Mouse (Mus musculus) brown adipose tissue, adult 24 weeks (tissue): Measurements from ENCODE around the gene Tnnc2. TPM values are rescaled to one million over a fixed set of nuclear protein-coding genes. Genes with fewer than 3 reads are reported as not detected.

ENCODE experiments used
- H3K27ac ChIP-seq: fragments of 200-500 bp; replicated peaks from 2 replicates; pipeline ENCODE4 v1.5.1; 2012; ENCODE audit warnings: low read depth, mild to moderate bottlenecking, low read length
- H3K4me1 ChIP-seq: fragments of 200-500 bp; 2 replicates; pipeline ENCODE4 v1.6.1; 2012; ENCODE audit warnings: low read length, mixed read lengths; ENCODE audit not compliant: control insufficient read depth, insufficient read depth, insufficient read length
- H3K4me3 ChIP-seq: fragments of 200-500 bp; 2 replicates; pipeline ENCODE4 v1.5.1; 2012; ENCODE audit warnings: low read depth, mild to moderate bottlenecking, low read length, moderate library complexity; ENCODE audit not compliant: insufficient read depth
- polyA plus RNA-seq: library from polyadenylated mRNA; stranded (reverse); fragments of >200 nt; gene quantifications from 2 replicates; pipeline ENCODE4 v1.2.4, GENCODE M21; 2012; ENCODE audit not compliant: missing spikeins, insufficient read depth, insufficient read length

Gene Tnnc2
- 204 and 410 TPM in 2 replicates for polyA plus RNA-seq

- H3K4me1 ChIP-seq: peaks cover 5% of the 10 kb centered on the region
- no peak within 1 kb of the TSS for H3K4me3 ChIP-seq
- no peak within 1 kb of the TSS for H3K27ac ChIP-seq
Measured at GRCm38 (mm10) chr2:164779481-164780086, at the start of gene Tnnc2. TSS of gene Tnnc2 (minus strand) at chr2:164779967.

DNA sequence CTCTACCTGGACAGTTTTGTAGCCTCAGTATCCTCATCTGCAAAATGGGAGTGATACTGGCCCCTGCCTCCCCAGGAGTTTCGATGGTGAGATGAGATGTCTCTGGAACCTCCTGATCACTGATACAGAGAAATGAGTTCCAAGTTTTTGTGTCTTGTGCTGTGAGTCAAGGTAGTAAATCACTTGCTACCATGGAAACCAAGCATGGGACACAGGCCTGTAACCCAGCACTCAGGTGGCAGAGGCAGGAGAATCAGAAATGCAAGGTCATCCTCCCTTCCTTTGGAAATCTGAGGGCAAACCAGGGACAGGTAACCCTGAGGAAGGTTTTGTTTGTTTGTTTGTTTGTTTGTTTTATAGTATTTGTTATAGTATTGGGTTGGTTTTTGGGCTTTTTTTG, 49.3 kb upstream of the Tnnc2 start:
- Histone ChIP-seq H3K27ac (no peak overlapping the region), H3K4me1 (peaks cover under 1% of the 10 kb centered on the region; the same call in 1 of the 2 replicates)

GRCm38 (mm10) chr2:164828437-164828836, 48.7 kb upstream of the Tnnc2 start, which contains the start of gene Spata25:
TSS of gene Spata25 (minus strand) at chr2:164828537.
- H3K27ac ChIP-seq: no peak within 1 kb of the TSS
- no peaks in the 10 kb centered on the region for H3K4me1 ChIP-seq
- no peak within 1 kb of the TSS for H3K4me3 ChIP-seq

More for the DNA sequence above, 49.3 kb upstream of the Tnnc2 start:
- H3K4me3 ChIP-seq: no peak overlapping the region

- Histone ChIP-seq H3K27ac (no peak overlapping the region), H3K4me1 (no peaks in the 10 kb centered on the region), H3K4me3 (no peak overlapping the region)
Measured at GRCm38 (mm10) chr2:164827146-164827850, 47.5 kb upstream of the Tnnc2 start.

GRCm38 (mm10) chr2:164825521-164825920, 45.8 kb upstream of the Tnnc2 start:
- no peak overlapping the region for H3K27ac ChIP-seq

GRCm38 (mm10) chr2:164823969-164824368, 44.2 kb upstream of the Tnnc2 start:
- Histone ChIP-seq H3K4me1 (no peaks in the 10 kb centered on the region), H3K4me3 (no peak overlapping the region), H3K27ac (no peak overlapping the region)

More at GRCm38 (mm10) chr2:164825521-164825920, 45.8 kb upstream of the Tnnc2 start:
- Histone ChIP-seq H3K4me3 (no peak overlapping the region), H3K4me1 (no peaks in the 10 kb centered on the region)

DNA sequence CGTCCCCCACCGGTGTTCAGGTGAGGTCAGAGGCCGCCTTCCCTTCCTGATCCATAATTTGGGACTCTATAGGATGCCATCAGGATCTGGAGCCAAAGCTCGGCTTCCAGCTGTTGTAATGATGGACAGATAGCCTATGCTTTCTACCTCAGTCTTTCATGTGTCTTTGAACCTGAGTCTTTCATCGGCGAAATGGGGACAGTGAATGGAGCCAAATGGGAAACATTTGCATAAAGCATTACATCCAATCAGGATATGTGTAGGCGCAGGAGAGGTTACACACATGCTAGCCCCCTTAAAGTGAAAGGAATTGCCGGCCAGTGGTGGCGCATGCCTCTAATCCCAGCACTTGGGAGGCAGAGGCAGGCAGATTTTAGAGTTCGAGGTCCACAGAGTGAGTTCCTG, 43.4 kb upstream of the Tnnc2 start:
- Histone ChIP-seq H3K27ac (peak overlapping the region; percentile 62), H3K4me3 (peak overlapping the region; percentile 79), H3K4me1 (no peaks in the 10 kb centered on the region)

- Histone ChIP-seq H3K4me3 (peak within 1 kb of the TSS; percentile 79), H3K27ac (peak within 1 kb of the TSS; percentile 62), H3K4me1 (no peaks in the 10 kb centered on the region)
Measured at GRCm38 (mm10) chr2:164822636-164823165, 42.9 kb upstream of the Tnnc2 start, which contains the start of gene Zswim1. TSS of gene Zswim1 (plus strand) at chr2:164822686.

DNA sequence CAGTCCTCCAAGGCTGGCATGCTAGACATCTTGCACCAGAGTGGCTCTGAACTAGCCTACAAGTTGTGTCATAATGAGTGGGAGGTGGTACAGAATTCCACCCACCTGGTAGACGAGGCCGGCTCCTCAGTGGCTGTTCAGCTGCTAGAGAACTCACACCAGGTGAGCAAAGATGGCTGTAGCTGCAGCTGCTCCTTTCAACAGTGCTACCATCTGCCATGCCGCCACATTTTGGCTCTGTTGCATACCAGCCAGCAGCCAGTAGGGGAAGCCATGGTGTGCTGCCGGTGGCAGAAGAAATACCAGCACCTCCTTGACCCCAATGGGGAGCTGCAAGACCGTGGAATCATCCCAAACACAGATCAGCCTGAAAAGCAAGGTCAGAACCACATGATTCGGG, 41.3 kb upstream of the Tnnc2 start:
- H3K4me3 ChIP-seq: no peak overlapping the region
- H3K4me1 ChIP-seq: no peaks in the 10 kb centered on the region
- H3K27ac ChIP-seq: no peak overlapping the region

DNA sequence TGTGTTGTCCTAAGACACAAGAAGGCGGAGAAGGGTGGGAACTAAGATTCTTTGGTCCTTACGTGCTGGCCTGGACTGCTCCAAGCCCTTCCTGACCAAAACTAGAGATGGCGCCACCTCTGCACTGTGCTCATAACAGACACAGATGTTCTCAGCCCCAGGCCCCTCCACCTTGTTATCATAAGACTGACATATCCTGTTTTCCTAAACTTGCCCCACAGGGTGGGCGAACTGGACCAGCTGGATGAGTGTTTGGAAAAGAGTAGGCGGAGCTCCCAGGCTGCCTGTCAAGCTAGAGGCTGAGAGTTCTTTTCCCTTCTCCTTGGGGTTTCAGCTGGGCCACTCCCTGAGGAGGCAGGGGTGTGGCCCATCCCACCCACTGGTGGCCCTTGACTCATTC, 37.9 kb upstream of the Tnnc2 start:
- H3K4me1 ChIP-seq: no peaks in the 10 kb centered on the region
- H3K4me3 ChIP-seq: no peak overlapping the region
- no peak overlapping the region for H3K27ac ChIP-seq

DNA sequence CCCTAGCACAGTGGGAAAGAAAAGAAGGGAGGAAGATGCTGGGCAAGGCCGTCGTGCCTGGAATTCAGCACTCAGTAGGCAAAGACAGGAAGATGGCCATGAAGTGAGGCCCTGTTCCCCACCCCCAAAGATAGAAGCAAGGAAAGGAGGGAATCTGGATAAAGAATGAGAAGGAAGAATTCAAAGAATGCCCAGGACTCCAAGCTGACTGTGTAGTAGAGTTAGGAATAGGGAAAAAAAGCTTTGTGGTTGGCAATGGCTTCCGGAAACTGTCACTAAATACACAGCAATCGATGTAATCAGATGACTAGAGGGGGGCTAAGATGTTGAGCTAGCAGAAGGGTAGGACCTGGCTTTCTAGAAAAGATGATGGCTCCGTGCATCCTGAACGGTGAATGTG, 37.4 kb upstream of the Tnnc2 start:
- no peak overlapping the region for H3K27ac ChIP-seq
- H3K4me3 ChIP-seq: no peak overlapping the region
- H3K4me1 ChIP-seq: no peaks in the 10 kb centered on the region

GRCm38 (mm10) chr2:164815821-164816220, 36.1 kb upstream of the Tnnc2 start:
- no peak overlapping the region for H3K27ac ChIP-seq
- no peak overlapping the region for H3K4me3 ChIP-seq
- no peaks in the 10 kb centered on the region for H3K4me1 ChIP-seq

DNA sequence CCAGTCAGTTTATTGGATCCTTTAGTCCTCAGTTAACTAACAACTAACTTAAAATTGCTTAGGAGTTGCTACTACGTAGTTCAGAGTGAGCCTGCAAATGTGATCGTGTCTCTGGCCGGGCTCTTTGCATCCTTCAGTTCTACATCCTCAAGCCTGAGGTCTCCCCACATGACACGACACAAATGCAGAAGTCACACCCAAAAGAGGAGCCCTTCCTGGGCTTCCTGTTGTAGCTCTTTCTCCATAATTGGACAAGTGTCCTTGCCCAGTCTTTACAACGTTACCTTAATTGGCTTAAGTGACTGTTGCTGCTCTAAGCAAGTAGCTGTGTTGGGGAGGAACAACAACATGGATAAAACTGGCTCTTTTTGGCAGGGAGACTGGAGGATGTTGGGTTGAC, 35.6 kb upstream of the Tnnc2 start:
- Histone ChIP-seq H3K27ac (no peak overlapping the region), H3K4me3 (no peak overlapping the region), H3K4me1 (no peaks in the 10 kb centered on the region)

DNA sequence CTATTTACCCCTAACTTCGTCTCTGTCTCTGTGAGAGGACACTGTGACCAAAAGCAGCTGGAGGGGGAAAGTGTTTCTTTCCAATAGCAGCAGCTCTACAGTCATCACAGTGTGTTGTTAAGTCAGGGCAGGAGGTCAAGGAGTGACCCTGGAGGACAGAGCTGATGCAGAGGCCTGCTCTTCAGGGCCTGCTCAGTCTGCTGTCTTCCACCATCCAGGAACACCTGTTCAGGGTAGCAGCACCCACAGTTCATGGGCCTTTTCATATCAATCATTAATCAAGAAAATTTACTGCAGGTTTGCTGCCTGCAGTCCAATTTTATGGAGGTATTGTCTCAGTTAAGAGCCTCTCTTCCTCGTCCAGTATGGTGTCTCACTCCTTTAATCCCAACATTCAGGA, 33.8 kb upstream of the Tnnc2 start:
- Histone ChIP-seq H3K4me3 (no peak overlapping the region), H3K4me1 (no peaks in the 10 kb centered on the region), H3K27ac (no peak overlapping the region)

- Histone ChIP-seq H3K4me3 (peak overlapping the region; percentile 29), H3K27ac (peak overlapping the region; percentile 23), H3K4me1 (peaks cover 4% of the 10 kb centered on the region)
Measured at GRCm38 (mm10) chr2:164806614-164807013, 26.8 kb upstream of the Tnnc2 start.
